Mouse (Mus musculus) lung, embryonic 16.5 days (tissue): Measurements from ENCODE around the gene Tcf7l1. TPM values are rescaled to one million over a fixed set of nuclear protein-coding genes. Genes with fewer than 3 reads are reported as not detected.
A peak's percentile ranks its signal among the peaks of the same experiment; 100 is the strongest.

ENCODE experiments used
- ATAC-seq: fragments of 200-750 bp; cut with Nextera tagmentation; 2 replicates; pipeline ENCODE4 v1.8.0; 2017; ENCODE audit warnings: low read depth, mild to moderate bottlenecking, moderate library complexity
- H3K27ac ChIP-seq: fragments of 300-500 bp; sonication (generic); 2 replicates; pipeline ENCODE4 v1.5.1; 2014; ENCODE audit warnings: mild to moderate bottlenecking, control low read depth, low read length
- H3K27me3 ChIP-seq: fragments of 300-500 bp; sonication (generic); 2 replicates; pipeline ENCODE4 v1.6.1; 2014; ENCODE audit warnings: low read depth, low read length, mixed read lengths; ENCODE audit not compliant: control insufficient read depth, insufficient read depth
- H3K36me3 ChIP-seq: fragments of 300-500 bp; sonication (generic); 2 replicates; pipeline ENCODE4 v1.6.1; 2014; ENCODE audit warnings: low read length; ENCODE audit not compliant: control insufficient read depth, insufficient read depth
- H3K4me1 ChIP-seq: fragments of 300-500 bp; sonication (generic); replicated peaks from 2 replicates; pipeline ENCODE4 v1.6.1; 2014; ENCODE audit warnings: low read length, mixed read lengths; ENCODE audit not compliant: control insufficient read depth, insufficient read depth
- H3K4me2 ChIP-seq: fragments of 300-500 bp; sonication (generic); 2 replicates; pipeline ENCODE4 v1.6.1; 2014; ENCODE audit warnings: low read depth, low read length, control low read depth
- H3K4me3 ChIP-seq: fragments of 300-500 bp; sonication (generic); 2 replicates; pipeline ENCODE4 v1.5.1; 2014; ENCODE audit warnings: mild to moderate bottlenecking, low read length, control low read depth
- H3K9ac ChIP-seq: fragments of 300-500 bp; sonication (generic); 2 replicates; pipeline ENCODE4 v1.6.1; 2014; ENCODE audit warnings: low read length, control low read depth
- H3K9me3 ChIP-seq: fragments of 300-500 bp; sonication (generic); 2 replicates; pipeline ENCODE4 v1.6.1; 2016; ENCODE audit warnings: low read length; ENCODE audit not compliant: control insufficient read depth
- WGBS: fragments of 180-500 bp; shearing (Covaris S2); extraction: QIAGEN DNeasy Blood & Tissue Kit; methylation state at CpG from one replicate; pipeline ENCODE4 v1.1.7; 2014; 5-methylcytosine and 5-hydroxymethylcytosine counted together
- polyA plus RNA-seq: library from polyadenylated mRNA; unstranded; fragments of >200 nt; fragmentation: Nextera tagmentation; extraction: Ambion mirVana; gene quantifications from 2 replicates; pipeline ENCODE4 v1.2.1, GENCODE M21; 2015

The Tcf7l1 gene
- polyA plus RNA-seq, 1 experiment from 2014 or later, result 31.9 TPM

DNA sequence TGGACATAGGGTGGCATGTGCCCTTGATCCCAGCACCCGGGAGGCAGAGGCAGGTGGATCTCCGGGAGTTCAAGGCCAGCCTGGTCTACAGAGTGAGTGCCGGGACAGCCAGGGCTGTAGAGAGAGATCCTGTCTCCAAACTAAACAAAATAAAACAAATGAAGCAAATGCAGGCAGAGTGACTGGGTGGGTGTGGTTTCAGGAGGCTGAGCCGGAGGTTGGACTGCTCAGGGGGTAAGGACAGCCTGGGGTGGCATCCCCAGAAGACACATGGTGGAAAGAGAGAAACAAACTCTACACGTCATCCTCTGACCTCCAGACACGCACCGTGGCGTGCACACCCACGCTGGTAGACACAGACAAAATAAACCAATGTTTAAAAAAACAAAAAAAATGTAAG lies 24.4 kb upstream of the Tcf7l1 start:
- Histone ChIP-seq H3K9ac (no peak overlapping the region), H3K4me1 (no peaks in the 10 kb centered on the region), H3K27ac (no peak overlapping the region), H3K4me3 (no peak overlapping the region), H3K36me3 (no peaks in the 10 kb centered on the region), H3K27me3 (no peaks in the 10 kb centered on the region), H3K9me3 (no peaks in the 10 kb centered on the region), H3K4me2 (no peak overlapping the region)
- ATAC-seq, result peak; percentile 45; the same call in 1 of the 2 replicates
- 45% methylated on average over 9 of the region's 9 CpGs for WGBS

DNA sequence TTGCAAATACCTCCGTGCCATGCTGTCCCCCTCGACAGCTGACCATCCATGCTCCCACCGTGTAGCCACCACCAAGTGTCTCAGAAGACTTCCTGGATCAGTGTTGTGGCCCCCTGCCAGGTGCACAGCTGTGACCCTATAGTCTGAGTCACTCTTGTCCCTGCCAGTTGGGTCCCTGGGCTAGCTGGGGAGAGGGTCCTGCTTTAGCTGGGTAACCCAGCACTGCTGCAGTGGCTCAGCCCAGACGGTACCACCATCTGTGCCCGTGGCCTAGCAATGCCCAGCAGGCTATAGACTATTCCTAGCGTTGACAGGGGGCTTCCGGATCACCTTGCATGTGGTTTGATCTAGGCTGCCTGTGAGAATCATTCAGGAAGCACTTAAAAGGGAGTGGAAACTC lies 21.2 kb upstream of the Tcf7l1 start:
- no peaks in the 10 kb centered on the region for H3K9me3 ChIP-seq
- no peak overlapping the region for H3K27ac ChIP-seq
- H3K4me3 ChIP-seq, result no peak overlapping the region
- H3K36me3 ChIP-seq, result no peaks in the 10 kb centered on the region
- no peak for ATAC-seq
- H3K4me1 ChIP-seq, result no peaks in the 10 kb centered on the region
- no peak overlapping the region for H3K9ac ChIP-seq
- H3K27me3 ChIP-seq, result no peaks in the 10 kb centered on the region
- 65% methylated on average over 7 of the region's 7 CpGs for WGBS
- H3K4me2 ChIP-seq, result no peak overlapping the region

- WGBS, result 64% methylated on average over 4 of the region's 4 CpGs
- H3K27ac ChIP-seq, result no peak overlapping the region
- H3K4me1 ChIP-seq, result no peaks in the 10 kb centered on the region
- H3K27me3 ChIP-seq, result no peaks in the 10 kb centered on the region
- no peak for ATAC-seq
- no peak overlapping the region for H3K9ac ChIP-seq
- no peak overlapping the region for H3K4me2 ChIP-seq
- no peak overlapping the region for H3K4me3 ChIP-seq
- no peaks in the 10 kb centered on the region for H3K36me3 ChIP-seq
- H3K9me3 ChIP-seq, result no peaks in the 10 kb centered on the region
Measured at GRCm38 (mm10) chr6:72809522-72810149, 20.6 kb upstream of the Tcf7l1 start.

DNA sequence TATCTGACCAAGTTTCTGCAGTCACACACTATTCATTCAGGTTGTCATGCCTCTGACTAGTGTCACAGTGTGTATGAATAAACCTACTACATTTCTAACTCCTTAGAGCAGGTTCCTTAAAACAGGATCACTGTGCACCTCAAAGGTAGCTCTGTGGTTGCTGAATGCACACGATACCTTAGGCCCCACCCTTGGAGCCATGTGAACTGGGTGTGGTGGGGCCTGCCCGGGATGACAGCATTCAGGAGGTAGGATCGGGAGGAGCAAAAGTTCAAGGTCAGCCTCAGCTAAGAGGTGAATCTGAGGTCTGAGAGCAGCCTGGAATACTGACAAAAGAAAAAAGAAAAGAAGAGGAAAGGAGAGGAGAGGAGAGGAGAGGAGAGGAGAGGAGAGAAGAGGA lies 19.3 kb upstream of the Tcf7l1 start:
- Histone ChIP-seq H3K27ac (no peak overlapping the region), H3K27me3 (no peaks in the 10 kb centered on the region), H3K4me2 (no peak overlapping the region), H3K9me3 (no peaks in the 10 kb centered on the region), H3K4me3 (no peak overlapping the region), H3K4me1 (no peaks in the 10 kb centered on the region), H3K36me3 (no peaks in the 10 kb centered on the region), H3K9ac (no peak overlapping the region)
- WGBS, result 40% methylated on average over 3 of the region's 3 CpGs
- ATAC-seq, result no peak

DNA sequence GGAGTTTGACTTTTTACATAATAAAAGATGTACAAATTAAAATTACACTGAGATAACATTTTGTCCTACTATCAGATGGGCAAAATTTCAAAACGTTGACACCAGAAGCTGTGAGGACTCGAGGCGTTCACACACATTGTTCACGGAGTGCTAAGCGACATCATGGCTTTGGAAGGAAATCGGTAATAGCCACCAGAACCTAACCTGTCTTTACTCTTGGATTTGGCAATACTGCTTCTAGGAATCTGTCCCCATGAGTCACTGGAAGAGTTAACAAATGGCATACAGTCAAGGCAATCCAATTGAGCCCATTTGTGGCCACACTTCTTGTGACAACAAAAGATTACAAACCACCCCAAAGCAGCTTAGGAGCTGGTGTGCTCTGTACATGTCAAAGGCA lies 14.6 kb upstream of the Tcf7l1 start:
- Histone ChIP-seq H3K9me3 (no peaks in the 10 kb centered on the region), H3K36me3 (no peaks in the 10 kb centered on the region), H3K4me2 (no peak overlapping the region), H3K9ac (no peak overlapping the region), H3K27me3 (no peaks in the 10 kb centered on the region), H3K4me3 (no peak overlapping the region), H3K27ac (no peak overlapping the region), H3K4me1 (no peaks in the 10 kb centered on the region)
- no peak for ATAC-seq
- 53% methylated on average over 6 of the region's 6 CpGs for WGBS

DNA sequence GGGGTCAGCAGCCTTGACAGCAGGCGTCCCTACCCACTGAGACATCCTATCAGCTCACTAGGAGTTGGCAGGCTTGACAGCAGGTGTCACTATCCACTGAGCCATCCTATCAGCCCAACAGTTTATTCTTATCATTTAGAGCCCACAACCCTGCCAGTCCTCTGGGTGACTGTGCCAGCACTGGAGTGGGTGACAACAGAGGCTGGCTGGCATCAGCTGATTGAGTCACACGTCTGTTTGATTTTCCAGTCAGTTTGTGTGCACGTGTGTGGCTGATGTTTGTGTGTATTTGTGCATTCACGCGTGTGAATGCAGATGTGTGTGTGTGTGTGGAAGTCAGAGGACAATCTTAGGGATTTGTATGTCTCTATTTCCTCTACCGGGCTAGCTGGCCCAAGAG lies 13.1 kb upstream of the Tcf7l1 start:
- Histone ChIP-seq H3K27me3 (no peaks in the 10 kb centered on the region), H3K4me2 (no peak overlapping the region), H3K4me1 (no peaks in the 10 kb centered on the region), H3K9me3 (no peaks in the 10 kb centered on the region), H3K9ac (no peak overlapping the region), H3K27ac (no peak overlapping the region), H3K36me3 (no peaks in the 10 kb centered on the region), H3K4me3 (no peak overlapping the region)
- no peak for ATAC-seq
- WGBS, result 87% methylated on average over 6 of the region's 6 CpGs

DNA sequence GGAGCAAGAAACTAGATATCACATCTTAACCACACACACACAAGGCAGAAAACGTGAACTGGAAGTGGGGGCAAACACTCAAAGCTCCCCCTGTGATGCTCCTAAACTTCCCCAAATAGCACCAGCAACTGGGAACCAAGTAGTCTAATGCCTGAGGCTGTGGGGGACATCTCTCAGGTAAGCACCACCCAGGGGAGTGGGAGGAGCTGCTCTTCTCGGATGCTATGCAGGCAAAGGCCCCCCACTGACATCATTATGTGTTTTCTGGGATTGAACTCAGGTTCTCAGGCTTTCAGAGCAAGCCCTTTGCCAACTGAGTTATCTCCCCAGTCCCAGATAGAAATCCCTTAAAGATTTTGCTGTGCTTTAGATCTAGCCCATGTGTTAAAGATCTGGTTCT lies 11.6 kb upstream of the Tcf7l1 start:
- Histone ChIP-seq H3K4me3 (no peak overlapping the region), H3K27ac (no peak overlapping the region), H3K27me3 (no peaks in the 10 kb centered on the region), H3K9ac (no peak overlapping the region), H3K4me1 (no peaks in the 10 kb centered on the region), H3K4me2 (no peak overlapping the region), H3K36me3 (no peaks in the 10 kb centered on the region), H3K9me3 (no peaks in the 10 kb centered on the region)
- ATAC-seq, result no peak
- 37% methylated on average over 2 of the region's 2 CpGs for WGBS

GRCm38 (mm10) chr6:72797763-72798162 lies 8.7 kb upstream of the Tcf7l1 start:
- no peak for ATAC-seq
- H3K4me1 ChIP-seq, result no peaks in the 10 kb centered on the region
- H3K36me3 ChIP-seq, result no peaks in the 10 kb centered on the region
- no peak overlapping the region for H3K4me3 ChIP-seq
- no peak overlapping the region for H3K27ac ChIP-seq
- no peaks in the 10 kb centered on the region for H3K27me3 ChIP-seq
- H3K9me3 ChIP-seq, result no peaks in the 10 kb centered on the region
- no peak overlapping the region for H3K4me2 ChIP-seq
- no peak overlapping the region for H3K9ac ChIP-seq

- no peak overlapping the region for H3K9ac ChIP-seq
- H3K36me3 ChIP-seq, result no peaks in the 10 kb centered on the region
- WGBS, result 53% methylated on average over 16 of the region's 16 CpGs
- H3K4me1 ChIP-seq, result no peaks in the 10 kb centered on the region
- H3K9me3 ChIP-seq, result no peaks in the 10 kb centered on the region
- H3K27me3 ChIP-seq, result no peaks in the 10 kb centered on the region
- no peak overlapping the region for H3K27ac ChIP-seq
- no peak for ATAC-seq
- no peak overlapping the region for H3K4me3 ChIP-seq
- H3K4me2 ChIP-seq, result no peak overlapping the region
Measured at GRCm38 (mm10) chr6:72795444-72795843, 6.4 kb upstream of the Tcf7l1 start.

- WGBS, result 47% methylated on average over 7 of the region's 7 CpGs
- H3K27ac ChIP-seq, result no peak overlapping the region
Measured at GRCm38 (mm10) chr6:72794870-72795269, 5.8 kb upstream of the Tcf7l1 start.

More at GRCm38 (mm10) chr6:72794870-72795269, 5.8 kb upstream of the Tcf7l1 start:
- no peak overlapping the region for H3K4me2 ChIP-seq
- H3K27me3 ChIP-seq, result no peaks in the 10 kb centered on the region
- ATAC-seq, result 0 out of 2 replicates have a peak, but pooled peaks have one; percentile 47
- H3K9me3 ChIP-seq, result no peaks in the 10 kb centered on the region
- peaks cover 2% of the 10 kb centered on the region; the same call in 1 of the 2 replicates for H3K4me1 ChIP-seq
- no peaks in the 10 kb centered on the region for H3K36me3 ChIP-seq
- H3K9ac ChIP-seq, result no peak overlapping the region
- no peak overlapping the region for H3K4me3 ChIP-seq
